Mouse (Mus musculus): ENCODE results near the gene Oat. TPM values are rescaled to one million over a fixed set of nuclear protein-coding genes. Genes with fewer than 3 reads are reported as not detected.

Oat gene
- polyA plus RNA-seq, 1 experiment from 2014 or later, result 214 TPM

DNA sequence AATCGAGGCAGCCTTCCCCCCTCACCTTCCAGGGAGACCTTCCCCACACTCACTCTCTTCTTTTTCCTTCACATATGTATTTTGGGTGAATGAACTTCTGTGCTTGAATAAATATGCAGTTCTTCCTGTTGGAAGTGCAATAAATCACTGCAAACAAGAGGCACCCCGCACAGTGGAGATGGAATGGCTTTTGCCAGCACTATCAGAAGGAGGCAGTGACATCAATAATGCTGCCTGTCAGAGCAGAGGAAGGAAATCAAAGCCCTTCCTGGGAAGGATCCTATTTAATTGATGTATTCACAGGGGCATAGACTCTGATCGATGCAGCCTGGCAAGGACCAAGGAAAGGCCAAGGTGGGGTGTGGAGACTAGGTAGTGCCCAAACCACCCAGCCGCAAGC lies 33.8 kb downstream of the Oat start:
- H3K27me3 ChIP-seq (replicated peaks; ENCODE audit: insufficient read depth, low read length), result no peaks in the 10 kb centered on the region
- DNase-seq (ENCODE audit: low spot score) (no peak), ATAC-seq (no peak)
- TF ChIP-seq EP300 (IDR thresholded peaks at IDR 0.05), result no peak
- TF ChIP-seq CTCF (IDR thresholded peaks at IDR 0.05), result no peak
- no peaks in the 10 kb centered on the region for H3K9me3 ChIP-seq (ENCODE audit: low read length)
- 42% methylated on average over 4 of the region's 4 CpGs for WGBS
- H3K4me1 ChIP-seq (ENCODE audit: insufficient read depth, low read depth, low read length), result no peaks in the 10 kb centered on the region
- H3K4me2 ChIP-seq (replicated peaks; ENCODE audit: low read depth, low read length), result no peak overlapping the region
- H3K9ac ChIP-seq (replicated peaks; ENCODE audit: low read depth), result no peak overlapping the region
- no peaks in the 10 kb centered on the region for H3K36me3 ChIP-seq (ENCODE audit: insufficient read depth, low read length)
- no peak overlapping the region for H3K27ac ChIP-seq (ENCODE audit: low read length)
- H3K4me3 ChIP-seq (ENCODE audit: low read depth, low read length), result no peak overlapping the region

DNA sequence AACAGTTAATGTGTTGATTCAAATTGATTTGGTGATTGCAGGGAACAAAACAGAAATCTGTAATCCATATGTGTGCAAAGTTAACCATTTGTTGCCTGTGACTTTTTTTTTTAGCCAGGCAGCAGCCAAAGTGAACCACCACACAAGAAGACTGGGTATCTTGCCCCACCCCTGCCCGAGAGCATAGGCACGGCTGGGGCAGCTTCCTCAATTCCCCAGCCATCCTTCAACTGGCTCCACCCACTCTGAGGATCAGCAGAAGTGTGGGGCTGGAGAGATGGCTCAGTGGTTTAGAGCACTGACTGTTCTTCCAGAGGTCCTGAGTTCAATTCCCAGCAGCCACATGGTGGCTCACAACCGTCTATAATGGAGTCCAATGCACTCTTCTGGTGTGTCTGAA lies 34.6 kb downstream of the Oat start:
- WGBS, result 60% methylated on average over 3 of the region's 3 CpGs

DNA sequence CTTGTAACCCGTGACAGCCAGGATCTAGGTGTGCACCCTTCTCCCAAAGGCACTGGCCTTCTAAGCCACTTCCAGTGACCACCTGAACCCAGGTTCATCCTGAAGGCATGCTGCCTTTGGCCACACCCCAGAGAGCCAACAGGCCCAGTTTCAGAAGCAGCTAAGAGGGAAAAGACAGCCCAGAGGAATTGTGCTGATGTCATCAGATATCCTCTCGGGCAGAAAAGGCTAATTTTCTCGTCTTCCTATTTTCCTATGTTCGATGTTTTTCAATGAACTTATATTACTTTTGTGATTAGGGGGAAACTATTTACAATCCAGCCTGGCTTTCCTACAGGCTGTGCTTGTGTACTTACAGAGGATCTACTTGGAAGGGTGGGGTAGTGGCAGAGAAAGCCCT lies 35.6 kb downstream of the Oat start:
- no peak overlapping the region for H3K4me2 ChIP-seq (replicated peaks; ENCODE audit: low read depth, low read length)

More for the DNA sequence above, 34.6 kb downstream of the Oat start:
- Histone ChIP-seq H3K27ac (ENCODE audit: low read length) (no peak overlapping the region), H3K9me3 (ENCODE audit: low read length) (no peaks in the 10 kb centered on the region), H3K4me3 (ENCODE audit: low read depth, low read length) (no peak overlapping the region), H3K4me1 (ENCODE audit: insufficient read depth, low read depth, low read length) (no peaks in the 10 kb centered on the region), H3K27me3 (replicated peaks; ENCODE audit: insufficient read depth, low read length) (no peaks in the 10 kb centered on the region), H3K36me3 (ENCODE audit: insufficient read depth, low read length) (no peaks in the 10 kb centered on the region), H3K9ac (replicated peaks; ENCODE audit: low read depth) (no peak overlapping the region), H3K4me2 (replicated peaks; ENCODE audit: low read depth, low read length) (no peak overlapping the region)
- no peak for DNase-seq (ENCODE audit: low spot score)
- TF ChIP-seq EP300 (IDR thresholded peaks at IDR 0.05) (no peak), CTCF (IDR thresholded peaks at IDR 0.05) (no peak)
- ATAC-seq, result no peak

GRCm38 (mm10) chr7:132529206-132529605 lies 47.0 kb downstream of the Oat start:
- no peak for ATAC-seq

More for the DNA sequence above, 35.6 kb downstream of the Oat start:
- H3K36me3 ChIP-seq (ENCODE audit: insufficient read depth, low read length), result no peaks in the 10 kb centered on the region
- no peak overlapping the region for H3K9ac ChIP-seq (replicated peaks; ENCODE audit: low read depth)
- H3K27me3 ChIP-seq (replicated peaks; ENCODE audit: insufficient read depth, low read length), result no peaks in the 10 kb centered on the region
- DNase-seq (ENCODE audit: low spot score), result no peak
- no peaks in the 10 kb centered on the region for H3K9me3 ChIP-seq (ENCODE audit: low read length)
- H3K4me3 ChIP-seq (ENCODE audit: low read depth, low read length), result no peak overlapping the region
- WGBS, result 80% methylated on average over 4 of the region's 4 CpGs
- ATAC-seq, result no peak
- TF ChIP-seq EP300 (IDR thresholded peaks at IDR 0.05) (no peak), CTCF (IDR thresholded peaks at IDR 0.05) (no peak)
- no peaks in the 10 kb centered on the region for H3K4me1 ChIP-seq (ENCODE audit: insufficient read depth, low read depth, low read length)
- H3K27ac ChIP-seq (ENCODE audit: low read length), result no peak overlapping the region

GRCm38 (mm10) chr7:132513419-132513982 lies 62.7 kb downstream of the Oat start:
- Histone ChIP-seq H3K4me1 (ENCODE audit: insufficient read depth, low read depth, low read length) (no peaks in the 10 kb centered on the region), H3K4me3 (ENCODE audit: low read depth, low read length) (no peak overlapping the region), H3K4me2 (replicated peaks; ENCODE audit: low read depth, low read length) (no peak overlapping the region), H3K9ac (replicated peaks; ENCODE audit: low read depth) (no peak overlapping the region), H3K27me3 (replicated peaks; ENCODE audit: insufficient read depth, low read length) (no peaks in the 10 kb centered on the region), H3K27ac (ENCODE audit: low read length) (no peak overlapping the region), H3K9me3 (ENCODE audit: low read length) (no peaks in the 10 kb centered on the region), H3K36me3 (ENCODE audit: insufficient read depth, low read length) (no peaks in the 10 kb centered on the region)
- no peak for DNase-seq (ENCODE audit: low spot score)
- WGBS, result 66% methylated on average over 7 of the region's 7 CpGs
- TF ChIP-seq CTCF (IDR thresholded peaks at IDR 0.05) (no peak), EP300 (IDR thresholded peaks at IDR 0.05) (no peak)
- no peak for ATAC-seq

More at GRCm38 (mm10) chr7:132529206-132529605, 47.0 kb downstream of the Oat start:
- no peaks in the 10 kb centered on the region for H3K27me3 ChIP-seq (replicated peaks; ENCODE audit: insufficient read depth, low read length)
- 60% methylated on average over 3 of the region's 3 CpGs for WGBS
- no peak overlapping the region for H3K4me3 ChIP-seq (ENCODE audit: low read depth, low read length)
- TF ChIP-seq EP300 (IDR thresholded peaks at IDR 0.05) (no peak), CTCF (IDR thresholded peaks at IDR 0.05) (no peak)
- no peaks in the 10 kb centered on the region for H3K9me3 ChIP-seq (ENCODE audit: low read length)
- H3K36me3 ChIP-seq (ENCODE audit: insufficient read depth, low read length), result no peaks in the 10 kb centered on the region
- no peak overlapping the region for H3K27ac ChIP-seq (ENCODE audit: low read length)
- H3K9ac ChIP-seq (replicated peaks; ENCODE audit: low read depth), result no peak overlapping the region
- no peak for DNase-seq (ENCODE audit: low spot score)
- H3K4me1 ChIP-seq (ENCODE audit: insufficient read depth, low read depth, low read length), result no peaks in the 10 kb centered on the region
- no peak overlapping the region for H3K4me2 ChIP-seq (replicated peaks; ENCODE audit: low read depth, low read length)

DNA sequence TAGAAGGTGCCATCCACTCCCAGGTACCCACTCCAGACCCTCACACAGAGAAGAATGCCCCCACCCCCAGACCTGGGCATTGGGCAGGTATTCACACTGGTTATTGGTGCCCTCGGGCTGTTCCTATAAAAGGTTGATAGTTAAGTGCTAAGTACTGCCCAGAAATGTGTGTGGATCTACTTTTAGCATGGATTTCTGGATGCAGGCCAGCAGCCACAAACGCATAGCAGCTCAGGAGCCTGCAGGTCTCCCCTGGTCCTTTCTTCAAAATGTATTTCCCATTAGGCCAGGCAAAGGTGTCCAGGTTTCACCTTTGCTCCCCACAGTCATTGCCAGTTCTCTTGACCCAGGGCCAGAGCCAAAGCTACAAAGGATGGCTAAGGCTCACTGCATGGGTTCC lies 67.1 kb downstream of the Oat start:
- no peaks in the 10 kb centered on the region for H3K27me3 ChIP-seq (replicated peaks; ENCODE audit: insufficient read depth, low read length)
- WGBS, result 49% methylated on average over 2 of the region's 2 CpGs
- H3K4me2 ChIP-seq (replicated peaks; ENCODE audit: low read depth, low read length), result no peak overlapping the region
- TF ChIP-seq CTCF (IDR thresholded peaks at IDR 0.05) (no peak), EP300 (IDR thresholded peaks at IDR 0.05) (no peak)
- H3K9ac ChIP-seq (replicated peaks; ENCODE audit: low read depth), result no peak overlapping the region
- no peaks in the 10 kb centered on the region for H3K36me3 ChIP-seq (ENCODE audit: insufficient read depth, low read length)
- H3K9me3 ChIP-seq (ENCODE audit: low read length), result no peaks in the 10 kb centered on the region
- H3K27ac ChIP-seq (ENCODE audit: low read length), result no peak overlapping the region
- ATAC-seq (no peak), DNase-seq (ENCODE audit: low spot score) (no peak)
- H3K4me1 ChIP-seq (ENCODE audit: insufficient read depth, low read depth, low read length), result no peaks in the 10 kb centered on the region
- no peak overlapping the region for H3K4me3 ChIP-seq (ENCODE audit: low read depth, low read length)

Other genes with a start within 250 kb of the Oat start
- gene Nkx1-2, start 23.2 kb upstream of the Oat start, polyA plus RNA-seq (2015; fragmentation: Nextera tagmentation; extraction: Ambion mirVana), result not detected in 2 replicates
- 5.9 and 7.6 TPM in 2 replicates for gene Lhpp, start 34.2 kb upstream of the Oat start, polyA plus RNA-seq (2015; fragmentation: Nextera tagmentation; extraction: Ambion mirVana)
- gene Fam53b, start 237.5 kb upstream of the Oat start, polyA plus RNA-seq (2015; fragmentation: Nextera tagmentation; extraction: Ambion mirVana), result 27.2 and 31.2 TPM in 2 replicates

All from lung, postnatal 0 days (tissue).